Mouse (Mus musculus): ENCODE results near the gene Myo1d. TPM values are rescaled to one million over a fixed set of nuclear protein-coding genes. Genes with fewer than 3 reads are reported as not detected.

The Myo1d gene
- polyA plus RNA-seq, 1 experiment = 109 TPM

- WGBS = 97% methylated on average over 5 of the region's 5 CpGs
- DNase-seq (ENCODE audit: low read depth, low spot score) = no peak
Observed at GRCm38 (mm10) chr11:80493186-80493585, 286.6 kb downstream of the Myo1d start.

GRCm38 (mm10) chr11:80490831-80491230, 289.0 kb downstream of the Myo1d start:
- DNase-seq (ENCODE audit: low read depth, low spot score) = no peak
- WGBS = 83% methylated on average over 10 of the region's 10 CpGs

GRCm38 (mm10) chr11:80489882-80490196, 290.0 kb downstream of the Myo1d start:
- no peak for DNase-seq (ENCODE audit: low read depth, low spot score)
- whole genome bisulfite sequencing = 62% methylated on average over 5 of the region's 5 CpGs

- WGBS = 82% methylated on average over 12 of the region's 12 CpGs
- DNase-seq (ENCODE audit: low read depth, low spot score) = no peak
Observed at GRCm38 (mm10) chr11:80489172-80489881, 290.5 kb downstream of the Myo1d start.

- 82% methylated on average over 15 of the region's 15 CpGs for WGBS
- no peak for DNase-seq (ENCODE audit: low read depth, low spot score)
Observed at GRCm38 (mm10) chr11:80487904-80488587, 291.8 kb downstream of the Myo1d start.

GRCm38 (mm10) chr11:80485622-80486206, 294.1 kb downstream of the Myo1d start:
- 88% methylated on average over 10 of the region's 10 CpGs for WGBS

GRCm38 (mm10) chr11:80485120-80485551, 294.7 kb downstream of the Myo1d start:
- WGBS = 86% methylated on average over 9 of the region's 9 CpGs
- no peak for DNase-seq (ENCODE audit: low read depth, low spot score)

More at GRCm38 (mm10) chr11:80485622-80486206, 294.1 kb downstream of the Myo1d start:
- no peak for DNase-seq (ENCODE audit: low read depth, low spot score)

GRCm38 (mm10) chr11:80484191-80484791, 295.5 kb downstream of the Myo1d start:
- WGBS = 73% methylated on average over 12 of the region's 12 CpGs
- no peak for DNase-seq (ENCODE audit: low read depth, low spot score)

GRCm38 (mm10) chr11:80483536-80484067, 296.2 kb downstream of the Myo1d start:
- WGBS = 86% methylated on average over 6 of the region's 6 CpGs
- DNase-seq (ENCODE audit: low read depth, low spot score) = no peak

GRCm38 (mm10) chr11:80482921-80483320, 296.9 kb downstream of the Myo1d start:
- WGBS = 97% methylated on average over 7 of the region's 7 CpGs
- no peak for DNase-seq (ENCODE audit: low read depth, low spot score)

- 78% methylated on average over 10 of the region's 10 CpGs for WGBS
- no peak for DNase-seq (ENCODE audit: low read depth, low spot score)
Observed at GRCm38 (mm10) chr11:80482347-80482746, 297.5 kb downstream of the Myo1d start.

GRCm38 (mm10) chr11:80481409-80482050, 298.3 kb downstream of the Myo1d start:
- DNase-seq (ENCODE audit: low read depth, low spot score) = no peak
- 90% methylated on average over 13 of the region's 13 CpGs for WGBS

GRCm38 (mm10) chr11:80479906-80480866, 299.6 kb downstream of the Myo1d start:
- 91% methylated on average over 31 of the region's 31 CpGs for WGBS
- DNase-seq (ENCODE audit: low read depth, low spot score) = no peak

GRCm38 (mm10) chr11:80479425-80479824, 300.4 kb downstream of the Myo1d start:
- 64% methylated on average over 5 of the region's 5 CpGs for WGBS
- DNase-seq (ENCODE audit: low read depth, low spot score) = no peak

- WGBS = 88% methylated on average over 14 of the region's 14 CpGs
Observed at GRCm38 (mm10) chr11:80478694-80479412, 301.0 kb downstream of the Myo1d start.

GRCm38 (mm10) chr11:80477341-80478199, 302.3 kb downstream of the Myo1d start:
- WGBS = 20% methylated on average over 54 of the region's 55 CpGs
- DNase-seq (ENCODE audit: low read depth, low spot score) = no peak

More at GRCm38 (mm10) chr11:80478694-80479412, 301.0 kb downstream of the Myo1d start:
- no peak for DNase-seq (ENCODE audit: low read depth, low spot score)

Measured in large intestine, adult 2 months (tissue).